In the genomic region with DNA sequence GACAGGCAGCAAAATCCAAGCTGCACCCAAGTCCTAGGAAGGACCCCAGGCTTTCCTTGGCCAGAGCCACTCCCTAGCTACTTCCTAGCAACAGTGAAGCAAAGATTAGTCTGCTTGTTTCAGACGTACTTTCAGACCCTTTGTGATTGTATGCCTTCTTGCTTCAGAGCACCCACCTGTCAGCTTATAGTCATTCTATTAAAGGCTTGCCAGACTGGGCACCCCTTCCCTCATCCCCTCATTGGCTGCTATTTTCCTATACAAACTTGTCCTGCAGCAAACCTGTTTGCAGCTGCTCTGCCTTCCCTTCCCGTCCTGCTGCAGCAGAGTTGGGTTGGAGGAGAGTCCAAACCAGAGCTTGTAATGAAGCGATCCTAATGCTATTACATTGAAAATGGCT, we compare ENCODE assay signal across 28 mouse cellular contexts. TPM values are rescaled to one million over a fixed set of nuclear protein-coding genes. Genes with fewer than 3 reads are reported as not detected.
DNase-seq lines count a peak whose midpoint lies in the region; ATAC-seq and TF ChIP-seq lines count a peak whose summit lies in the region.
"Had no signal": no experiment of that assay in that cellular context is flagged by ENCODE, and none has a peak within 500 bp of the region (broad histone marks: within the 10 kb centered on the region; RNA-seq: fewer than 3 reads in every experiment).

No protein-coding gene starts in this region.

- H3K4me1 ChIP-seq in forebrain, embryonic 14.5 days (ENCODE audit: control insufficient read depth, insufficient read depth, low read length), result no peaks in the 10 kb centered on the region; the same call in 1 of the 2 replicates
- H3K4me1 ChIP-seq in forebrain, embryonic 11.5 days (replicated peaks; ENCODE audit: control insufficient read depth, insufficient read depth, low read length), result 0 out of 2 replicates have a peak, but pooled peaks cover 2% of the 10 kb centered on the region
- peaks cover 43% of the 10 kb centered on the region for H3K4me1 ChIP-seq in midbrain, embryonic 10.5 days
- H3K4me1 ChIP-seq in midbrain, postnatal 0 days (ENCODE audit: insufficient read depth, low read length), result 0 out of 2 replicates have a peak, but pooled peaks cover 3% of the 10 kb centered on the region

- H3K4me3 ChIP-seq in forebrain, embryonic 14.5 days (ENCODE audit: low read depth, low read length), result no peak overlapping the region
- no peak overlapping the region for H3K4me3 ChIP-seq in forebrain, embryonic 11.5 days (ENCODE audit: low read depth, low read length)
- no peak overlapping the region for H3K4me3 ChIP-seq in midbrain, embryonic 10.5 days
- no peak overlapping the region for H3K4me3 ChIP-seq in midbrain, postnatal 0 days (ENCODE audit: low read depth, low read length)
- H3K4me3 ChIP-seq: heart, embryonic 10.5 days; hindbrain, embryonic 13.5 days; liver, embryonic 13.5 days; megakaryocyte, embryonic 14.5 days; neural tube, embryonic 13.5 days had no signal

- H3K36me3 ChIP-seq in forebrain, embryonic 14.5 days (ENCODE audit: control insufficient read depth, insufficient read depth, low read length), result peaks cover 8% of the 10 kb centered on the region; the same call in 1 of the 2 replicates
- no peaks in the 10 kb centered on the region for H3K36me3 ChIP-seq in forebrain, embryonic 11.5 days (ENCODE audit: control insufficient read depth, insufficient read depth, low read length)
- peaks cover 13% of the 10 kb centered on the region for H3K36me3 ChIP-seq in midbrain, embryonic 10.5 days
- no peaks in the 10 kb centered on the region for H3K36me3 ChIP-seq in midbrain, postnatal 0 days (ENCODE audit: insufficient read depth, low read length)

- no peak overlapping the region for H3K27ac ChIP-seq in forebrain, embryonic 14.5 days (ENCODE audit: low read depth, low read length)
- no peak overlapping the region for H3K27ac ChIP-seq in forebrain, embryonic 11.5 days (ENCODE audit: low read depth, low read length)
- peak overlapping the region; percentile 0; the same call in 1 of the 2 replicates for H3K27ac ChIP-seq in midbrain, embryonic 10.5 days (replicated peaks)
- H3K27ac ChIP-seq in midbrain, postnatal 0 days (ENCODE audit: low read depth, low read length), result no peak overlapping the region
- H3K27ac ChIP-seq: heart, embryonic 10.5 days; hindbrain, embryonic 13.5 days; liver, embryonic 13.5 days; neural tube, embryonic 13.5 days had no signal

- ATAC-seq in forebrain, embryonic 14.5 days, result no peak
- no peak for ATAC-seq in forebrain, embryonic 11.5 days (replicated peaks; ENCODE audit: low FRiP score)
- no peak for ATAC-seq in midbrain, postnatal 0 days (ENCODE audit: low FRiP score)
- ATAC-seq: intestine, postnatal 0 days; lung, postnatal 0 days had no signal

- no peak for TF ChIP-seq CTCF in midbrain, postnatal 0 days (IDR thresholded peaks at IDR 0.05)

- H3K9ac ChIP-seq in forebrain, embryonic 14.5 days (ENCODE audit: low read length), result no peak overlapping the region
- no peak overlapping the region for H3K9ac ChIP-seq in forebrain, embryonic 11.5 days (ENCODE audit: low read length)
- H3K9ac ChIP-seq in midbrain, postnatal 0 days (replicated peaks; ENCODE audit: low read length, poor library complexity, severe bottlenecking), result no peak overlapping the region
- H3K9ac ChIP-seq: hindbrain, embryonic 13.5 days; liver, embryonic 13.5 days; neural tube, embryonic 13.5 days had no signal

- WGBS in forebrain, embryonic 14.5 days, result 8% methylated on average over 3 of the region's 3 CpGs
- 12% methylated on average over 3 of the region's 3 CpGs for WGBS in forebrain, embryonic 11.5 days
- 9% methylated on average over 3 of the region's 3 CpGs for WGBS in midbrain, embryonic 10.5 days
- WGBS in midbrain, postnatal 0 days, result 10% methylated on average over 3 of the region's 3 CpGs

- peak; percentile 27 for DNase-seq in forebrain, embryonic 14.5 days (ENCODE audit: low spot score)
- DNase-seq in forebrain, embryonic 11.5 days (ENCODE audit: low spot score), result no peak
- peak; percentile 44 for DNase-seq in midbrain, embryonic 10.5 days (ENCODE audit: low spot score)
- no peak for DNase-seq in midbrain, postnatal 0 days (ENCODE audit: low spot score)
- DNase-seq in A20 (ENCODE audit: low read depth, low spot score), result peak; percentile 86
- DNase-seq in ZHBTc4 (ENCODE audit: low read depth, low spot score), result peak; percentile 45
- no peak for DNase-seq in layer of hippocampus, adult 9-10 months (ENCODE audit: low spot score)
- DNase-seq: adrenal gland, adult 8-10 months; cerebellum, adult 8-10 months; cerebellum, postnatal 25 days; gastrocnemius, postnatal 10 days; heart, postnatal 4 days; kidney, adult 9 months; kidney, postnatal 25 days; liver, embryonic 13.5 days; lung, adult 18-20 months; lung, postnatal 4 days; right cerebral cortex, postnatal 4 days; thymus, postnatal 14 days had no signal

- H3K9me3 ChIP-seq in forebrain, embryonic 14.5 days (replicated peaks; ENCODE audit: control insufficient read depth, low read length), result no peaks in the 10 kb centered on the region
- H3K9me3 ChIP-seq in forebrain, embryonic 11.5 days (ENCODE audit: control insufficient read depth, low read length), result no peaks in the 10 kb centered on the region
- no peaks in the 10 kb centered on the region for H3K9me3 ChIP-seq in midbrain, embryonic 10.5 days (replicated peaks)
- no peaks in the 10 kb centered on the region for H3K9me3 ChIP-seq in midbrain, postnatal 0 days (ENCODE audit: low read length)
- H3K9me3 ChIP-seq: heart, embryonic 10.5 days; hindbrain, embryonic 13.5 days; liver, embryonic 13.5 days; megakaryocyte, embryonic 14.5 days; neural tube, embryonic 13.5 days had no signal

- 0 out of 2 replicates have a peak, but pooled peaks cover 9% of the 10 kb centered on the region for H3K27me3 ChIP-seq in forebrain, embryonic 14.5 days (replicated peaks; ENCODE audit: control insufficient read depth, insufficient read depth, low read length)
- H3K27me3 ChIP-seq in forebrain, embryonic 11.5 days (ENCODE audit: control insufficient read depth, insufficient read depth, low read length), result peaks cover 11% of the 10 kb centered on the region; the same call in 1 of the 2 replicates
- peaks cover 38% of the 10 kb centered on the region for H3K27me3 ChIP-seq in midbrain, embryonic 10.5 days (ENCODE audit: low read depth, poor library complexity, severe bottlenecking)
- peaks cover 13% of the 10 kb centered on the region; the same call in 1 of the 2 replicates for H3K27me3 ChIP-seq in midbrain, postnatal 0 days (ENCODE audit: insufficient read depth, low read length)

- no peak overlapping the region for H3K4me2 ChIP-seq in forebrain, embryonic 14.5 days (ENCODE audit: low read length)
- H3K4me2 ChIP-seq in forebrain, embryonic 11.5 days (ENCODE audit: low read depth, low read length, severe bottlenecking), result no peak overlapping the region
- no peak overlapping the region for H3K4me2 ChIP-seq in midbrain, postnatal 0 days (ENCODE audit: low read depth, low read length, poor library complexity, severe bottlenecking)
- H3K4me2 ChIP-seq: hindbrain, embryonic 13.5 days; liver, embryonic 13.5 days; neural tube, embryonic 13.5 days had no signal

RNA-seq across cellular contexts. Expression of a gene that starts 2.1 kb away (rescaled TPM):
- polyA plus RNA-seq in forebrain, embryonic 14.5 days (2014; fragmentation: Nextera tagmentation; extraction: Ambion mirVana), result 0.56 and 0.77 TPM in 2 replicates
- 5.2 and 8.4 TPM in 2 replicates for polyA plus RNA-seq in forebrain, embryonic 11.5 days (2014; fragmentation: Nextera tagmentation; extraction: Ambion mirVana)
- 35.9 and 39.2 TPM in 2 replicates for polyA plus RNA-seq in midbrain, embryonic 10.5 days (2016; fragmentation: Nextera tagmentation; extraction: Ambion mirVana)
- 0.49 TPM in 1 of 2 replicates, not detected in the other for total RNA-seq in midbrain, postnatal 0 days (2014; rRNA removed)
- 0.40 and 0.49 TPM in 2 replicates for polyA plus RNA-seq in midbrain, postnatal 0 days (2015; fragmentation: Nextera tagmentation; extraction: Ambion mirVana)
- total RNA-seq: layer of hippocampus, adult 18-20 months; layer of hippocampus, postnatal 14 days; left cerebral cortex, postnatal 36 days had no signal
- polyA plus RNA-seq: lung, postnatal 0 days had no signal

RNA-seq across cellular contexts. Expression of a gene that starts 10.1 kb away (rescaled TPM):
- polyA plus RNA-seq in forebrain, embryonic 14.5 days (2014; fragmentation: Nextera tagmentation; extraction: Ambion mirVana), result 715 and 875 TPM in 2 replicates
- 628 and 672 TPM in 2 replicates for polyA plus RNA-seq in forebrain, embryonic 11.5 days (2014; fragmentation: Nextera tagmentation; extraction: Ambion mirVana)
- polyA plus RNA-seq in midbrain, embryonic 10.5 days (2016; fragmentation: Nextera tagmentation; extraction: Ambion mirVana), result 688 and 718 TPM in 2 replicates
- 31.5 and 36.4 TPM in 2 replicates for total RNA-seq in midbrain, postnatal 0 days (2014; rRNA removed)
- polyA plus RNA-seq in midbrain, postnatal 0 days (2015; fragmentation: Nextera tagmentation; extraction: Ambion mirVana), result 961 and 994 TPM in 2 replicates

RNA-seq across cellular contexts. Expression of a gene that starts 16.3 kb away (rescaled TPM):
- 26.6 and 37.4 TPM in 2 replicates for polyA plus RNA-seq in forebrain, embryonic 14.5 days (2014; fragmentation: Nextera tagmentation; extraction: Ambion mirVana)
- 61.5 and 62.6 TPM in 2 replicates for polyA plus RNA-seq in forebrain, embryonic 11.5 days (2014; fragmentation: Nextera tagmentation; extraction: Ambion mirVana)
- 58.8 and 63.4 TPM in 2 replicates for polyA plus RNA-seq in midbrain, embryonic 10.5 days (2016; fragmentation: Nextera tagmentation; extraction: Ambion mirVana)
- total RNA-seq in midbrain, postnatal 0 days (2014; rRNA removed), result 19.5 and 33.8 TPM in 2 replicates
- polyA plus RNA-seq in midbrain, postnatal 0 days (2015; fragmentation: Nextera tagmentation; extraction: Ambion mirVana), result 26.4 and 29.7 TPM in 2 replicates

RNA-seq across cellular contexts. Expression of a gene that starts 58.2 kb away (rescaled TPM):
- polyA plus RNA-seq in forebrain, embryonic 14.5 days (2014; fragmentation: Nextera tagmentation; extraction: Ambion mirVana), result 37.2 and 49.9 TPM in 2 replicates
- 46.7 and 48.3 TPM in 2 replicates for polyA plus RNA-seq in forebrain, embryonic 11.5 days (2014; fragmentation: Nextera tagmentation; extraction: Ambion mirVana)
- polyA plus RNA-seq in midbrain, embryonic 10.5 days (2016; fragmentation: Nextera tagmentation; extraction: Ambion mirVana), result 37.9 and 40.5 TPM in 2 replicates
- 38.7 and 45.6 TPM in 2 replicates for total RNA-seq in midbrain, postnatal 0 days (2014; rRNA removed)
- polyA plus RNA-seq in midbrain, postnatal 0 days (2015; fragmentation: Nextera tagmentation; extraction: Ambion mirVana), result 22.2 and 26.1 TPM in 2 replicates

Comparison
In these comparisons a context has a peak if more than half of its experiments do, and no peak if none do; other contexts are left out.
1. DNase-seq: peak in forebrain, embryonic 14.5 days (single experiment), midbrain, embryonic 10.5 days (single experiment), A20 (single experiment) and ZHBTc4 (single experiment); none in forebrain, embryonic 11.5 days (single experiment), midbrain, postnatal 0 days (single experiment) and layer of hippocampus, adult 9-10 months (single experiment).